Mouse (Mus musculus): Measurements from ENCODE around the gene Ptpn14.
"Not testable (repeated sequence)": the region's sequence is repeated elsewhere in the genome, so short reads cannot be mapped to it uniquely, and the experiment has no call there.

The Ptpn14 gene

DNA sequence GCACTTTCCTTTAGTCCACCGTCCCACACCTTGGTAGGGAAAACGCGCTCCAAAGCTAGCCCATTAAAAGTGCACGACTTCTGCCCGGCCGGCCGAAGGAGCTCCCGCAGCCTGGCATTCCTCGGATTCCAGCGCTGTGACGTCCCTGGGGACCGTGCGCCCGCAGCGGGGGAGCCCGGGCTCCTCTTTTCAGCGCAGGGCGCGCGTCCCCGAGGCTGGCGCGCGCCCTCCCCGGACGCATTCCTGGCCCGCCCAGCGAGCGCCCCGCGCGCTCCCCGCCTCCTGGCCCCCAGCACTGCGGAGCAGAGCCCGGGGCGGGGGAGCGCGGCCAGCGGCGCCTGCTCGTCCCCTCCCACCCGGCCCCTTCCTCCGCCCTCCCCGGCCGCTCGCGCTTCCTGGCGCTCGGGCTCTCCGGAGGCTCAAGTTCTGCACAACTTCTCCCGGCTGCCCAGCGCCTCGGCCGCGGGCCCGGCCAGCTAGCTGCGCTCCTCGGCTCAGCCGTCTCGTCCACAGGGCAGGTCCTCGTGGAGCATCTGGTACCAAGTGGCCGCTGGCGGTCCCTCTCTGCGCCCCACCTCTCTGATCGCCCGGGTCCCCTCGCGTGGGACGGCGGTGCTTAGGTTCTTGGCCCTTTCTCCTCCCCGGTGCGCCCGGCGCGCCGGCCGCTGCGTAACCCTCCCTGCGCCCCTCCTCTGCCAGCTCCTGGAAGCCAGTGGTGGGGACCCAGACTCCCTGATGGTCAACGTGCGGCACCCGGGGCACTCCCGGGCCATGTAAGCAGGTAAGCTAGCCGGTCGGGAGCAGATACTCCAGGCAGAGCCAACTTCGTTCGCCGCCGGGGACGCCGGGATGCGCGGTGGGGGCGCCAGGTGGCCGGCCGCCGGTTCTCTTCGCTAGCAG is at the start of gene Ptpn14:
TSS of gene Ptpn14 (plus strand) at position 385 of the 900 bp plus-strand sequence.
- in situ Hi-C loops (cut with MboI), result no loop called here

- in situ Hi-C loops (cut with MboI), result no loop called here
Measured at GRCm38 (mm10) chr1:189679555-189679954, 48.5 kb upstream of the Ptpn14 start.

GRCm38 (mm10) chr1:189684786-189685415 is 43.2 kb upstream of the Ptpn14 start:
- in situ Hi-C loops (cut with MboI), result no loop called here

DNA sequence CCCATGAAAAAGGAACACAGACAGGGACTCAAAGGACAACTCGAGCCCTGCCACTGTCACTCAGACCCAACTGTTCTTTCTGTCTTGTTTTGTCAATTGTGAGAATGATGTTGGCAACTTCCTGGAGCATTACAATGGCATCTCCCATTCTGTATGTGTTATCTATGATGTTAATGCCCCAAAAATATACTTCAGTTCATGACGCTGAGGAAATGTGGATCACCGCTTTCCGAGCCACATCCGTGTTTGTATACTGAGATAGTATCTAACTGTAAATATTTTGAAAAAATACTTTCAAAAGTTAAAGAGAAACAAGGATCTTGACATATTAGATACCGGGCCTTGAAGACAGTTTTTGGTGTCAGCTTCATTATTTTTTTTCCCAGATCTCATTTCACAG is 42.0 kb upstream of the Ptpn14 start:
- in situ Hi-C loops (cut with MboI), result no loop called here

- in situ Hi-C loops (cut with MboI), result no loop called here
Measured at GRCm38 (mm10) chr1:189687654-189688387, 40.2 kb upstream of the Ptpn14 start, which contains the start of gene Cenpf. TSS of gene Cenpf (minus strand) at chr1:189688086.

DNA sequence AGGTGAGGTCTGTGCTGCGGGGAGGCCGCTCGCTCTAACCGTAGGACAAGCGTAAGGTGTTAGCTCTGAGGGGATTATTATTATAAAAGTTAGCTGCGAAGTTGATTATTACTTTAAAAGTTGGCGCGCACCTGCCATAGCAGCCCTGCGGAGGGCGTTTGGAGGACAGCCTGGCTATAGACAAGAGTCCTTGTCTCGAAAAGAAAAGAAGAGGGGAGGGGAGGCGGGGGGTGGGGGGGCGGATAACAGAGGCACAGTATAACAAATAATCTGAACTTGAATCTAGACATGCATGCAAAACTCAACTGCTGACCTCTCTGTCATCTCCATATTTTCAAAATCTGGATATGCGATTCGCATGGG is 39.7 kb upstream of the Ptpn14 start:
- in situ Hi-C loops (cut with MboI), result no loop called here

GRCm38 (mm10) chr1:189689050-189689833 is 38.8 kb upstream of the Ptpn14 start:
- in situ Hi-C loops (cut with MboI), result no loop called here

DNA sequence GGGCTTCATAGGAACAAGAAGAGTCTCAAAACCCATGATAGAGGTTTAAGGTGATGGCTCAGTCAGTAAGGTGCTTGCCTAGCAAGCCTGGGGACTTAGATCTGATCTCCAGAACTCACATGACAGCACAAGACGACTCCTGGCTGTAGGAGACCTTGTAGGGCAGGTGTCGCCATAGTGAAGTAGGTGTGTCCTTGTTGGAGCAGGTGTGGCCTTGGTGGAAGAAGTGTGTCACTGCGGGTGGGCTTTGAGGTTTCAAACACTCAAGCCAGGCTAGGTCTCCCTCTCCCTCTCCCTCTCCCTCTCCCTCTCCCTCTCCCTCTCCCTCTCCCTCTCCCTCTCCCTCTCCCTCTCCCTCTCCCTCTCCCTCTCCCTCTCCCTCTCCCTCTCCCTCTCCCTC is 35.6 kb upstream of the Ptpn14 start:
- in situ Hi-C loops (cut with MboI), result not testable (repeated sequence)

DNA sequence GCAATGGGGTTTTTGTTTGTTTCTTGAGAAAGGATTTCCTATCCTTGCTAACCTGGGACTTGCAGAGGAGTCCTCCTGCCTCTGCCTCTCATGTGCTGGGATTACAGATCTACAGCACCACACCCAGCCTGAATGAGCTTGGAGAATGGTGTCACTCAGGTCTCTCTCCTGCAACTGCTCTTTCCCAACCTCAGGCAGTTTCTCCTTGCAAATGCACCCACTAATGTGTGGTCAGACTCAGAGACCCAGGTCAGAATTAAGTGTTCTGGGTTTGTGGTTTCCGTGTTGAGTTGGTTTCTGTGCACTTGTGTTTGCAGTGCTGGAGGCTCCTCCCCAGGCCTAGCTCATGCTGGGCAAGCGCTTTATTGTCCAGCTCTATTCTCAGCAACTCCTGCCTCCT is 33.7 kb upstream of the Ptpn14 start:
- in situ Hi-C loops (cut with MboI), result no loop called here

DNA sequence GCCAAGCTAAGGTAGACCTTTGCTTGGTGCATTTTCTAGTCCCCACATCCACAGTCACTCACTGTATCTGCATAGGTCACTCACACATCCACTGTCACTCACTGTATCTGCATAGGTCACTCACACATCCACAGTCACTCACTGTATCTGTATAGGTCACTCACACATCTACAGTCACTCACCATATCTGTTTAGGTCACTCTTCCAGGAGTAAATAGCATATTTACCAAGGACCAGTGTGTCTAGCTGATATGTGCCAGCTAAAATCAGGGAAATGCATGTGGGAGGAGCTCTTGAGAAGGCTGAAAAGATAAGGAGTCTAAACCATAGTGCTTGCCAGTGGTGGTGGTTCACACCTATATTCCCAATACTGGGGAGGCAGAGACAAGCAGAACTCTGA is 32.7 kb upstream of the Ptpn14 start:
- in situ Hi-C loops (cut with MboI), result no loop called here

- in situ Hi-C loops (cut with MboI), result no loop called here
Measured at GRCm38 (mm10) chr1:189698416-189698815, 29.7 kb upstream of the Ptpn14 start.

GRCm38 (mm10) chr1:189700186-189700585 is 27.9 kb upstream of the Ptpn14 start:
- in situ Hi-C loops (cut with MboI), result loop anchor here (10.0 kb wide), 1 partner anchor 175 kb away; no protein-coding TSS in a partner anchor

GRCm38 (mm10) chr1:189700990-189701389 is 27.1 kb upstream of the Ptpn14 start:
- in situ Hi-C loops (cut with MboI), result loop anchor here (10.0 kb wide), 1 partner anchor 174 kb away; no protein-coding TSS in a partner anchor

- in situ Hi-C loops (cut with MboI), result loop anchor here (10.0 kb wide), 1 partner anchor 172 kb away; no protein-coding TSS in a partner anchor
Measured at GRCm38 (mm10) chr1:189703156-189703555, 24.9 kb upstream of the Ptpn14 start.

DNA sequence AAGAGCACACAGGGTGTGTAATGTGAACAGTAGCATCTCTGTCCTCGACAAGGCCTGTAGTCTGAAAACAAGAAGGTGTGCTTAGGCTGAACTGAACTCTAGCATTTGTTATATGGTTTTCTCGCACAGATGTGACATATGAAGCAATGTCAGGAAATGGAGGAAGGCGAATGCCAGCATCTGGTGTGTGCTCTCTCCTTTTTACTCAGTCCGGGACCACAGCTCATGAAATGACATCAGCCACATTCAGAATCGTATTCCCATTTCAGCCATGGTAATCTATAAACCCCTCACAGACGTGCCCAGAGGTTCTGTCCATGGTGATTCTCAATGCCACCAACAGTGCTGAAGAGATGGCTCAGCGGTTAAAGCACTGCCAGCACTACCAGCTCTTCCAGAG is 24.5 kb upstream of the Ptpn14 start:
- in situ Hi-C loops (cut with MboI), result loop anchor here (10.0 kb wide), 1 partner anchor 171 kb away; no protein-coding TSS in a partner anchor

- in situ Hi-C loops (cut with MboI), result loop anchor here (10.0 kb wide), 1 partner anchor 169 kb away; no protein-coding TSS in a partner anchor
Measured at GRCm38 (mm10) chr1:189706040-189706645, 21.9 kb upstream of the Ptpn14 start.

DNA sequence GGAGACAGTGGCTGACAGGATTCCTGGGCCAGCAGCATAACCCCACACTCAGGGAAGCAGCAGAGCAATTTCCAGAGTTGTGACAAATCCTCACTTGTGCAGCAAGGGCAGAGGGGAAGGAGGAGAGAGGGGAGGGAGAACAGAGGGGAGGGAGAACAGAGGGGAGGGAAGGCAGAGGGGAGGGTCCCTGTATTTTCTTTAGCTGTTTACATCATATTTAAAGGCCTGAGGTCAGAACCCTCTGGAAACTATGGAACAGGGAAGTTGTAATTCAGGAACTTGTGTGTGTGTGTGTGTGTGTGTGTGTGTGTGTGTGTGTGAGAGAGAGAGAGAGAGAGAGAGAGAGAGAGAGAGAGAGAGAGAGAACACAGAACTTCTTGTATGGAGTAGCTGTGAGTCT is 21.1 kb upstream of the Ptpn14 start:
- in situ Hi-C loops (cut with MboI), result loop anchor here (10.0 kb wide), 1 partner anchor 168 kb away; no protein-coding TSS in a partner anchor

DNA sequence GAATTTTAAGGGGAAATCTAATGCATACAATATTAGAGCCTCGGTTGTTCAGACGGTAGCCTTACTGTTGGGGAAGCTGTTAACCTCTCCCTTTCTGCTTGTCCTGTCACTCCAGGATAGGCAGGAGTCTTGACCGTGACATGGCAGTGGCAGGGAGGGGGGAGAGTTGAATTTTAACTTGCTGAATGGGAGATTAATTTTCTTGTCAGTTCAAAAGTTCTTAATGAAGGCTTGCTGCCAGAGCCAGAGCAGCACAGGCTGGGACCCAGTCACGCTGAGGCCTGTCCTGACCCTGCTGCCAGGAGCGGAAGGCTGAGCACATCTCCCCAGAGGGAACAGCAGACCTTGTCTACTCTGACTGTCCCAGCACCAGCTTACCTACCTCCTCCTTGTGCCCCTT is 20.6 kb upstream of the Ptpn14 start:
- in situ Hi-C loops (cut with MboI), result loop anchor here (10.0 kb wide), 1 partner anchor 167 kb away; no protein-coding TSS in a partner anchor

DNA sequence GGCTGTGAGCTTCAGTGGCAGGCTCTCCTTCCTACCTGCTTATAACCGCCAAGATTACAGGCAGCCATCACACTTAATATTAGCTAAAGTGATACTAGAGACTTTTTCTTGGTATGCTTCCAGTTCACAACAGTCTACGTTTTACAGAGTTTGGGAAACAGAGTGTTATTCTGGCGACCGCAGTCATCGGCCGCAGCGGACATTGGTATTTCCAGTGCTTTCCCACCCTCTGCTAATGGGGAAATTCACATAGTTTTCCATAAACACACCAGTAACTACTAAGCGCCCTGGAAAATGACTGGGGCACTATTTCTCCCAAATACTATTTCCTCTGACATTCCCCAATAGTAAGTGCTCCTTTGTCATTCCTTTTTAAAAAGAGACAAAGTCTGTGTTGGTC is 19.1 kb upstream of the Ptpn14 start:
- in situ Hi-C loops (cut with MboI), result loop anchor here (10.0 kb wide), 1 partner anchor 166 kb away; no protein-coding TSS in a partner anchor

DNA sequence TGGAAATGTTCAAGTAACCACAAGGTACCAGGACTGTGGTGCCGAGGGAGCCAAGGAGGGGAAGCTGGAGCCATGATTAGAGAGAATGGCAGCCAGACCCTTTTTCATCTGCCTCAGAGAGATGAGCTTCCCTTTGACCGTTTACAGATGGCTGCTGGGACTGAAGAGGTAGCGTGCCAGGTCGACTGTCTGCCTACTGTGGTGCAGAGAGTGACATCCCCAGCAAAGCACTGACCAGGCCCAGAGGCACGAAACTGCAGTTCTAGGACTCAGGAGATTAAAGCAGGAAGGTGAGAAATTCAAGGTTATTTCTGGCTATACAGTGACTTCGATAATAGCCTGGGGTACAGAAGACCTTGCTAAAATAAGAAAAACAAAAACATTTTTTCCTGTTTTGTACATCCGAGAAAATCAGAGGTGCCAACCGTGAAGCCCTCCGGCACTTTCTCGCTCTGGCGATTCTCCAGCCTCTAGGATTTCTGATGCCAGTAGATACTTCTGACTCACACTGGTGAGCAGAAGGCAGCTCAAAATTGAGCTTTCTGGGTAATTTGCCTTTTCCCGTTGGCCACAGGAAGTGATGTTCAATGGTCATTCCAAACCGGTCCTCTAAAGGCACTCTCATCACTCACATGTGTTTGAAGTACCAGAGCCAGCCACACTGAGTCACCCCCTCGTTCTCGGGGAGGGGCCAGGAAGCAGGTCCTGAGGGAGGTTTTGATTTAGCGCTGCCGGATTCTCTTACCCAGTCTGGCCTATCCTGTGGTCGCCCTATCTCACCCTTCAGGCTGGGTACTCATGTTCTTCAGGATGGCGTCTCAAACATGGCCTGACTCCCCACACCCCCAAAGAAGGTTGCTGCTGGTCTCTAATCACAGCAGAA is 11.9 kb upstream of the Ptpn14 start:
- in situ Hi-C loops (cut with MboI), result no loop called here

All from mature B cell (primary cell).